Mouse (Mus musculus) embryonic fibroblast, embryonic 13.5 days (primary cell): ENCODE data around the gene Ubac2.

Experiments used
- CTCF ChIP-seq: IDR thresholded peaks from 2 replicates; pipeline ENCODE4 v1.5.1; 2011; ENCODE audit warnings: mild to moderate bottlenecking, control low read depth, low read length, moderate library complexity, borderline replicate concordance; ENCODE audit not compliant: insufficient read depth
- POLR2A ChIP-seq: IDR thresholded peaks from 2 replicates; pipeline ENCODE4 v1.6.1; 2011; ENCODE audit warnings: low read depth, mild to moderate bottlenecking, control low read depth, low read length, moderate library complexity

GRCm38 (mm10) chr14:121920511-121921124 is 42.2 kb downstream of the Ubac2 start:
- no peak for TF ChIP-seq POLR2A
- TF ChIP-seq CTCF, result peak; percentile 7; the same call in 1 of the 2 replicates
